Comparison of ENCODE assay signal across 16 mouse cellular contexts in genomic region chr5:147742468-147743111, GRCm38 (mm10).
"Had no signal": no experiment of that assay in that cellular context is flagged by ENCODE, and none has a peak within 500 bp of the region (broad histone marks: within the 10 kb centered on the region; RNA-seq: fewer than 3 reads in every experiment).

No protein-coding gene starts in this region.

- H3K9ac ChIP-seq: limb, embryonic 15.5 days; liver, embryonic 15.5 days; lung, embryonic 14.5 days; midbrain, embryonic 13.5 days; neural tube, embryonic 15.5 days had no signal

- H3K4me3 ChIP-seq: left cerebral cortex, adult 2 months; limb, embryonic 15.5 days; liver, embryonic 15.5 days; midbrain, embryonic 13.5 days; myocyte; neural tube, embryonic 15.5 days had no signal

- H3K9me3 ChIP-seq: limb, embryonic 15.5 days; liver, embryonic 15.5 days; midbrain, embryonic 13.5 days; neural tube, embryonic 15.5 days had no signal

- H3K27ac ChIP-seq: left cerebral cortex, adult 2 months; limb, embryonic 15.5 days; liver, embryonic 15.5 days; midbrain, embryonic 13.5 days; neural tube, embryonic 15.5 days had no signal

- DNase-seq: kidney, adult 18-20 months; kidney, postnatal 14 days; lung, embryonic 14.5 days; lung, postnatal 10 days; lung, postnatal 4 days; retina, postnatal 1 day; right cerebral cortex, postnatal 4 days; spleen, adult 18-20 months; thymus, adult 18-20 months; thymus, postnatal 14 days had no signal

- H3K36me3 ChIP-seq: limb, embryonic 15.5 days; liver, embryonic 15.5 days; midbrain, embryonic 13.5 days; neural tube, embryonic 15.5 days had no signal

- ATAC-seq: midbrain, embryonic 13.5 days had no signal

- H3K27me3 ChIP-seq: neural tube, embryonic 15.5 days had no signal

- H3K4me1 ChIP-seq: limb, embryonic 15.5 days; liver, embryonic 15.5 days; midbrain, embryonic 13.5 days; neural tube, embryonic 15.5 days had no signal

- H3K4me2 ChIP-seq: limb, embryonic 15.5 days; liver, embryonic 15.5 days; lung, embryonic 14.5 days; midbrain, embryonic 13.5 days; neural tube, embryonic 15.5 days had no signal
